Mouse (Mus musculus) hindbrain, embryonic 11.5 days (tissue): ENCODE data around the gene Gata2. TPM values are rescaled to one million over a fixed set of nuclear protein-coding genes. Genes with fewer than 3 reads are reported as not detected.
A peak's percentile ranks its signal among the peaks of the same experiment; 100 is the strongest.

Experiments
- ATAC-seq: fragments of 200-750 bp; cut with Nextera tagmentation; 2 replicates; pipeline ENCODE4 v1.8.0; 2017; ENCODE audit warnings: mild to moderate bottlenecking, moderate TSS enrichment, moderate library complexity; ENCODE audit not compliant: low FRiP score
- DNase-seq: peaks from one replicate; pipeline ENCODE4 v3.0.0-alpha.2; 2015; ENCODE audit warnings: low spot score
- H3K27ac ChIP-seq: fragments of 300-500 bp; sonication (generic); 2 replicates; pipeline ENCODE4 v1.5.1; 2014; ENCODE audit warnings: mild to moderate bottlenecking, low read depth, low read length
- H3K27me3 ChIP-seq: fragments of 300-500 bp; sonication (generic); 2 replicates; pipeline ENCODE4 v1.6.1; 2014; ENCODE audit warnings: mild to moderate bottlenecking, low read length, moderate library complexity, mixed read lengths; ENCODE audit not compliant: control insufficient read depth, insufficient read depth
- H3K36me3 ChIP-seq: fragments of 300-500 bp; sonication (generic); 2 replicates; pipeline ENCODE4 v1.6.1; 2014; ENCODE audit warnings: mild to moderate bottlenecking, low read length, moderate library complexity, mixed read lengths; ENCODE audit not compliant: control insufficient read depth, insufficient read depth
- H3K4me1 ChIP-seq: fragments of 300-500 bp; sonication (generic); replicated peaks from 2 replicates; pipeline ENCODE4 v1.6.1; 2014; ENCODE audit warnings: low read length, mixed read lengths; ENCODE audit not compliant: control insufficient read depth, insufficient read depth
- H3K4me2 ChIP-seq: fragments of 300-500 bp; sonication (generic); replicated peaks from 2 replicates; pipeline ENCODE4 v1.6.1; 2014; ENCODE audit warnings: mild to moderate bottlenecking, low read depth, low read length
- H3K4me3 ChIP-seq: fragments of 300-500 bp; sonication (generic); 2 replicates; pipeline ENCODE4 v1.5.1; 2014; ENCODE audit warnings: low read depth, low read length
- H3K9ac ChIP-seq: fragments of 300-500 bp; sonication (generic); 2 replicates; pipeline ENCODE4 v1.6.1; 2014; ENCODE audit warnings: low read depth, low read length
- H3K9me3 ChIP-seq: fragments of 300-500 bp; sonication (generic); 2 replicates; pipeline ENCODE4 v1.6.1; 2016; ENCODE audit warnings: low read length; ENCODE audit not compliant: control insufficient read depth
- WGBS: fragments of 180-500 bp; shearing (Covaris S2); extraction: QIAGEN DNeasy Blood & Tissue Kit; methylation state at CpG from one replicate; pipeline ENCODE4 v1.1.7; 2014; 5-methylcytosine and 5-hydroxymethylcytosine counted together
- polyA plus RNA-seq: library from polyadenylated mRNA; unstranded; fragments of >200 nt; fragmentation: Nextera tagmentation; extraction: Ambion mirVana; gene quantifications from 2 replicates; pipeline ENCODE4 v1.2.1, GENCODE M21; 2014

The Gata2 gene
- polyA plus RNA-seq, 1 experiment from 2014 or later: 26.3 TPM

- Histone ChIP-seq H3K4me3 (peak overlapping the region; percentile 41), H3K27me3 (peaks cover 90% of the 10 kb centered on the region), H3K9ac (peak overlapping the region; percentile 40; the same call in 1 of the 2 replicates), H3K36me3 (no peaks in the 10 kb centered on the region), H3K9me3 (no peaks in the 10 kb centered on the region), H3K4me1 (peaks cover 29% of the 10 kb centered on the region), H3K27ac (no peak overlapping the region), H3K4me2 (peak overlapping the region; percentile 48)
- under 1% methylated on average over 44 of the region's 62 CpGs for WGBS
- DNase-seq (peak; percentile 82), ATAC-seq (peak; percentile 70)
These were observed 4.6 kb downstream of the Gata2 start for GRCm38 (mm10) chr6:88198070-88198940.

GRCm38 (mm10) chr6:88199001-88199717 lies 5.5 kb downstream of the Gata2 start:
- Histone ChIP-seq H3K27me3 (peaks cover 90% of the 10 kb centered on the region), H3K9me3 (no peaks in the 10 kb centered on the region), H3K4me2 (peak overlapping the region; percentile 48), H3K4me1 (peaks cover 22% of the 10 kb centered on the region), H3K9ac (peak overlapping the region; percentile 40; the same call in 1 of the 2 replicates), H3K27ac (no peak overlapping the region), H3K4me3 (peak overlapping the region; percentile 41), H3K36me3 (no peaks in the 10 kb centered on the region)
- WGBS: 1% methylated on average over 39 of the region's 39 CpGs
- ATAC-seq (no peak), DNase-seq (peak; percentile 61)

- WGBS: 2% methylated on average over 45 of the region's 50 CpGs
- Histone ChIP-seq H3K27ac (no peak overlapping the region), H3K4me3 (peak overlapping the region; percentile 41), H3K4me1 (peaks cover 19% of the 10 kb centered on the region), H3K27me3 (peaks cover 90% of the 10 kb centered on the region), H3K9ac (no peak overlapping the region), H3K4me2 (peak overlapping the region; percentile 31), H3K36me3 (no peaks in the 10 kb centered on the region), H3K9me3 (no peaks in the 10 kb centered on the region)
- ATAC-seq (no peak), DNase-seq (peak; percentile 47)
These were observed 6.3 kb downstream of the Gata2 start for GRCm38 (mm10) chr6:88199718-88200692.

- Histone ChIP-seq H3K4me2 (peak overlapping the region; percentile 31), H3K36me3 (no peaks in the 10 kb centered on the region), H3K4me3 (peak overlapping the region; percentile 41), H3K27ac (no peak overlapping the region), H3K27me3 (peaks cover 90% of the 10 kb centered on the region), H3K9ac (no peak overlapping the region), H3K9me3 (no peaks in the 10 kb centered on the region), H3K4me1 (peaks cover 19% of the 10 kb centered on the region)
- 7% methylated on average over 20 of the region's 20 CpGs for WGBS
- DNase-seq (peak; percentile 53), ATAC-seq (no peak)
These were observed 7.3 kb downstream of the Gata2 start for GRCm38 (mm10) chr6:88200693-88201609.

GRCm38 (mm10) chr6:88201926-88202700 lies 8.4 kb downstream of the Gata2 start:
- H3K4me1 ChIP-seq: peaks cover 16% of the 10 kb centered on the region
- WGBS: 5% methylated on average over 15 of the region's 15 CpGs
- H3K27me3 ChIP-seq: peaks cover 90% of the 10 kb centered on the region
- no peaks in the 10 kb centered on the region for H3K36me3 ChIP-seq
- 0 out of 2 replicates have a peak overlapping the region, but pooled peaks have one; percentile 15 for H3K4me3 ChIP-seq
- no peak overlapping the region for H3K9ac ChIP-seq
- no peaks in the 10 kb centered on the region for H3K9me3 ChIP-seq
- DNase-seq (peak; percentile 59), ATAC-seq (no peak)
- H3K4me2 ChIP-seq: 0 out of 2 replicates have a peak overlapping the region, but pooled peaks have one; percentile 3
- H3K27ac ChIP-seq: no peak overlapping the region

- Histone ChIP-seq H3K4me1 (peaks cover 9% of the 10 kb centered on the region; the same call in 1 of the 2 replicates), H3K36me3 (no peaks in the 10 kb centered on the region), H3K27me3 (peaks cover 86% of the 10 kb centered on the region), H3K4me3 (0 out of 2 replicates have a peak overlapping the region, but pooled peaks have one; percentile 6), H3K9ac (no peak overlapping the region), H3K9me3 (no peaks in the 10 kb centered on the region), H3K27ac (no peak overlapping the region), H3K4me2 (no peak overlapping the region)
- ATAC-seq (peak; percentile 31; the same call in 1 of the 2 replicates), DNase-seq (peak; percentile 57)
- WGBS: 1% methylated on average over 24 of the region's 24 CpGs
These were observed 9.4 kb downstream of the Gata2 start for GRCm38 (mm10) chr6:88202921-88203690.
